Mouse (Mus musculus) lung, postnatal 0 days (tissue): ENCODE results near the gene Nbea.

Experiments
- CTCF ChIP-seq: IDR thresholded peaks from 2 replicates; pipeline ENCODE4 v1.5.1; 2016; ENCODE audit warnings: antibody characterized with exemption, mild to moderate bottlenecking
- EP300 ChIP-seq: IDR thresholded peaks from 2 replicates; pipeline ENCODE4 v1.6.1; 2016; ENCODE audit warnings: antibody characterized with exemption, mild to moderate bottlenecking, control low read depth

GRCm38 (mm10) chr3:55599366-55600085 is 584.0 kb downstream of the Nbea start:
- TF ChIP-seq CTCF (no peak), EP300 (no peak)
